Mouse (Mus musculus) liver, embryonic 14.5 days (tissue): Measurements from ENCODE around the gene Trappc2l. TPM values are rescaled to one million over a fixed set of nuclear protein-coding genes. Genes with fewer than 3 reads are reported as not detected.

Experiments used
- ATAC-seq: fragments of 200-750 bp; cut with Nextera tagmentation; 2 replicates; pipeline ENCODE4 v1.8.0; 2017; ENCODE audit warnings: moderate number of reproducible peaks, mild to moderate bottlenecking, moderate library complexity; ENCODE audit not compliant: insufficient read depth
- DNase-seq, 3 experiments: peaks; one replicate each; pipeline ENCODE4 v3.0.0-alpha.2; 2012 to 2013; ENCODE audit warnings: low read depth in 3 of 3, low spot score in 3 of 3
- H3K27ac ChIP-seq: fragments of 300-500 bp; sonication (generic); 2 replicates; pipeline ENCODE4 v1.5.1; 2014; ENCODE audit warnings: moderate library complexity, mild to moderate bottlenecking, control low read depth, inconsistent platforms
- H3K27me3 ChIP-seq: fragments of 300-500 bp; sonication (generic); 2 replicates; pipeline ENCODE4 v1.6.1; 2014; ENCODE audit warnings: mild to moderate bottlenecking, low read length, moderate library complexity; ENCODE audit not compliant: control insufficient read depth, insufficient read depth
- H3K36me3 ChIP-seq: fragments of 300-500 bp; sonication (generic); replicated peaks from 2 replicates; pipeline ENCODE4 v1.6.1; 2014; ENCODE audit warnings: low read depth; ENCODE audit not compliant: control insufficient read depth, insufficient read depth
- H3K4me1 ChIP-seq, 2 experiments: fragments of 200-500 bp in 1 of 2; fragments of 300-500 bp in 1 of 2; sonication (generic) in 1 of 2; replicated peaks; 2 replicates each; pipeline ENCODE4 v1.6.1; 2012 to 2014; ENCODE audit warnings: antibody characterized with exemption in 1 of 2, inconsistent platforms in 1 of 2, low read length in 1 of 2; ENCODE audit not compliant: control insufficient read depth in 2 of 2, insufficient read depth in 2 of 2
- H3K4me2 ChIP-seq: fragments of 300-500 bp; sonication (generic); 2 replicates; pipeline ENCODE4 v1.6.1; 2014; ENCODE audit warnings: low read depth, mild to moderate bottlenecking, control low read depth, moderate library complexity
- H3K4me3 ChIP-seq, 2 experiments: fragments of 200-500 bp in 1 of 2; fragments of 300-500 bp in 1 of 2; sonication (generic) in 1 of 2; 2 replicates each; pipeline ENCODE4 v1.5.1; 2012 to 2014; ENCODE audit warnings: low read depth in 2 of 2, low read length in 2 of 2, mild to moderate bottlenecking in 2 of 2, control low read depth in 1 of 2, inconsistent platforms in 1 of 2, moderate library complexity in 1 of 2; ENCODE audit not compliant: insufficient read depth in 1 of 2
- H3K9ac ChIP-seq: fragments of 300-500 bp; sonication (generic); replicated peaks from 2 replicates; pipeline ENCODE4 v1.6.1; 2014; ENCODE audit warnings: mild to moderate bottlenecking, control low read depth, moderate library complexity
- H3K9me3 ChIP-seq: fragments of 300-500 bp; sonication (generic); 2 replicates; pipeline ENCODE4 v1.6.1; 2016; ENCODE audit warnings: low read length, mixed read lengths; ENCODE audit not compliant: control insufficient read depth
- CTCF ChIP-seq: IDR thresholded peaks from 2 replicates; pipeline ENCODE4 v1.5.1; 2016; ENCODE audit warnings: antibody characterized with exemption, low read depth, control low read depth
- EP300 ChIP-seq: IDR thresholded peaks from 2 replicates; pipeline ENCODE4 v1.6.1; 2016; ENCODE audit warnings: antibody characterized with exemption, low read depth
- WGBS: fragments of 180-500 bp; shearing (Covaris S2); extraction: QIAGEN DNeasy Blood & Tissue Kit; methylation state at CpG from one replicate; pipeline ENCODE4 v1.1.7; 2014; ENCODE audit not compliant: insufficient replicate concordance; 5-methylcytosine and 5-hydroxymethylcytosine counted together
- polyA plus RNA-seq, 2 experiments: library from polyadenylated mRNA; depleted of rRNA in 1 of 2; stranded (reverse) in 1 of 2; unstranded in 1 of 2; fragments of >200 nt; fragmentation: Nextera tagmentation in 1 of 2; extraction: Ambion mirVana in 1 of 2; gene quantifications; 2 replicates each; pipeline versions ENCODE4 v1.2.1 to v1.2.3; 2012 to 2014

The Trappc2l gene
- polyA plus RNA-seq (2012; rRNA removed) (15.5 and 27.9 TPM in 2 replicates), polyA plus RNA-seq (2014; fragmentation: Nextera tagmentation; extraction: Ambion mirVana) (32.5 and 35.4 TPM in 2 replicates)

GRCm38 (mm10) chr8:122611295-122612133, at the start of gene Trappc2l, which contains the start of gene Galns:
Trappc2l (plus strand) TSS chr8:122611640.
Galns (minus strand) TSS chr8:122611463.
- peak; percentile 94 for ATAC-seq
- H3K4me3 ChIP-seq, result peak within 1 kb of the TSS; percentile 66 to 78
- peak; percentile 94 to 95 (median 94) for DNase-seq

GRCm38 (mm10) chr8:122564363-122565352, 46.8 kb upstream of the Trappc2l start:
- H3K4me2 ChIP-seq, result no peak overlapping the region
- no peak overlapping the region for H3K9ac ChIP-seq
- ATAC-seq (no peak), DNase-seq (no peak)
- no peak overlapping the region for H3K27ac ChIP-seq
- H3K36me3 ChIP-seq, result peaks cover 8% of the 10 kb centered on the region
- no peak overlapping the region for H3K4me3 ChIP-seq
- no peak for TF ChIP-seq CTCF
- no peak for TF ChIP-seq EP300
- no peaks in the 10 kb centered on the region for H3K9me3 ChIP-seq
- peaks cover 13 to 15% of the 10 kb centered on the region in 2 experiments for H3K4me1 ChIP-seq
- H3K27me3 ChIP-seq, result no peaks in the 10 kb centered on the region
- 63% methylated on average over 25 of the region's 25 CpGs for WGBS

More at GRCm38 (mm10) chr8:122611295-122612133, at the start of gene Trappc2l, which contains the start of gene Galns:
- WGBS, result under 1% methylated on average over 57 of the region's 57 CpGs
- Histone ChIP-seq H3K4me2 (peak within 1 kb of the TSS; percentile 88), H3K27ac (peak within 1 kb of the TSS; percentile 57), H3K9me3 (no peaks in the 10 kb centered on the region), H3K4me1 (peaks cover 7 to 13% of the 10 kb centered on the region in 2 experiments), H3K27me3 (no peaks in the 10 kb centered on the region), H3K9ac (peak within 1 kb of the TSS; percentile 82), H3K36me3 (no peaks in the 10 kb centered on the region)
- TF ChIP-seq CTCF, result peak; percentile 76
- no peak for TF ChIP-seq EP300

GRCm38 (mm10) chr8:122566766-122567165, 44.7 kb upstream of the Trappc2l start:
- Histone ChIP-seq H3K27ac (peak overlapping the region; percentile 16), H3K4me1 (peaks cover 13 to 17% of the 10 kb centered on the region in 2 experiments), H3K4me3 (peak overlapping the region; percentile 77 to 96), H3K36me3 (peaks cover 29% of the 10 kb centered on the region), H3K9me3 (no peaks in the 10 kb centered on the region), H3K27me3 (no peaks in the 10 kb centered on the region), H3K9ac (peak overlapping the region; percentile 75), H3K4me2 (peak overlapping the region; percentile 97)
- DNase-seq, result no peak
- no peak for ATAC-seq
- 18% methylated on average over 6 of the region's 6 CpGs for WGBS
- TF ChIP-seq CTCF, result no peak

- Histone ChIP-seq H3K9ac (peak within 1 kb of the TSS; percentile 99), H3K4me2 (peak within 1 kb of the TSS; percentile 97), H3K27ac (peak within 1 kb of the TSS; percentile 81), H3K4me3 (peak within 1 kb of the TSS; percentile 77 to 96), H3K36me3 (peaks cover 37% of the 10 kb centered on the region), H3K27me3 (no peaks in the 10 kb centered on the region), H3K4me1 (peaks cover 13 to 19% of the 10 kb centered on the region in 2 experiments), H3K9me3 (no peaks in the 10 kb centered on the region)
- peak; percentile 90 to 91 (median 90) for DNase-seq
- under 1% methylated on average over 62 of the region's 62 CpGs for WGBS
- ATAC-seq, result peak; percentile 92
- TF ChIP-seq EP300 (peak; percentile 34; the same call in 1 of the 2 replicates), CTCF (no peak)
Measured at GRCm38 (mm10) chr8:122567361-122568108, 43.9 kb upstream of the Trappc2l start, which contains the start of gene Cdt1. Cdt1 (plus strand) TSS chr8:122568015.
